Mouse (Mus musculus): ENCODE measurements around the gene Oaz1.

- TF ChIP-seq CTCF (IDR thresholded peaks at IDR 0.05; ENCODE audit: low read depth) = no peak
- no peak for TF ChIP-seq EP300 (IDR thresholded peaks at IDR 0.05; ENCODE audit: low read depth)
These were observed 15.2 kb downstream of the Oaz1 start for GRCm38 (mm10) chr10:80841685-80842084.
